Mouse (Mus musculus) spleen, adult 2 months (tissue): ENCODE data around the gene Rapgef3.

ENCODE experiments used
- CTCF ChIP-seq: fragments of 200-500 bp; IDR thresholded peaks from 2 replicates; pipeline ENCODE4 v1.5.1; 2011; ENCODE audit warnings: mild to moderate bottlenecking, inconsistent platforms; ENCODE audit not compliant: insufficient read depth, insufficient read length, insufficient replicate concordance; ENCODE audit errors: extremely low read depth
- POLR2A ChIP-seq: fragments of 200-500 bp; IDR thresholded peaks from 2 replicates; pipeline ENCODE4 v1.6.1; 2011; ENCODE audit warnings: low read depth, low read length, inconsistent platforms

- TF ChIP-seq POLR2A = no peak
- no peak for TF ChIP-seq CTCF
Measured at GRCm38 (mm10) chr15:97813452-97814204, 45.9 kb upstream of the Rapgef3 start.
